Mouse (Mus musculus): ENCODE results near the gene Gldn. TPM values are rescaled to one million over a fixed set of nuclear protein-coding genes. Genes with fewer than 3 reads are reported as not detected.

Gene Gldn
- polyA plus RNA-seq (2015; fragmentation: Nextera tagmentation; extraction: Ambion mirVana) = 1.2 and 1.3 TPM in 2 replicates

DNA sequence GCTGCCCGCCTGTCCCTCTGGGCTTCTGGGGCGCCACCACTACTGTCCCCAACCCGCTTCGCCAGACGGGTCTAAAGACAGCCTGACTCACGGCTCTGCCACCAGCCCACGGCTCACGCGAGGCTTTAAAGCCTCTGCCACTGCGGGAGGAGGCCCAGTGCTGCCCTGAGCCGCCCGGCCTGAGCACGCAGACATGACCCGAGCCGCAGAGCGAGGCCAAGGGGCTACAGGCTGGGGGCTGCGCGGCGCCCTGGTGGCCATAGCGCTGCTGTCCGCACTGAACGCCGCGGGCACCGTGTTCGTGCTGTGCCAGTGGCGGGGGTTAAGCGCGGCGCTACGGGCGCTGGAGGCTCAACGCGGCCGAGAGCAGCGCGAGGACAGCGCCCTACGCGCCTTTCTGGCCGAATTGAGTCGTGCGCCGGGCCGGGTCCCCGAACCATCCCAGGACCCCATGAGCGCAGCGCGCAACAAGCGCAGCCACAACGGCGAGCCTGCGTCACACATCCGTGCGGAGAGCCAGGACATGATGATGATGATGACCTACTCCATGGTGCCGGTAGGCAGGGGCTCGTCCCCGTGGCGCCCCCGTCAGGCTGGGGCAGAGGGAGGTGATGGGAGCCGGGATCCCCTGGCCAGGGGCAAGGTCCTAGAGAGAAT is at the start of gene Gldn:
TSS of gene Gldn (plus strand) at position 156 of the 657 bp plus-strand sequence.
- WGBS = 2% methylated on average over 61 of the region's 61 CpGs
- peaks cover 23% of the 10 kb centered on the region for H3K27me3 ChIP-seq
- peak within 1 kb of the TSS; percentile 41 for H3K4me3 ChIP-seq (replicated peaks)
- H3K27ac ChIP-seq (replicated peaks) = no peak within 1 kb of the TSS
- ATAC-seq (ENCODE audit: insufficient number of reproducible peaks, low FRiP score, low TSS enrichment, low read depth) = peak; percentile 15; the same call in 1 of the 2 replicates
- H3K9ac ChIP-seq = no peak within 1 kb of the TSS
- no peaks in the 10 kb centered on the region for H3K9me3 ChIP-seq (replicated peaks)
- H3K36me3 ChIP-seq = no peaks in the 10 kb centered on the region
- H3K4me1 ChIP-seq = peaks cover 7% of the 10 kb centered on the region
- peak within 1 kb of the TSS; percentile 77 for H3K4me2 ChIP-seq (replicated peaks)

DNA sequence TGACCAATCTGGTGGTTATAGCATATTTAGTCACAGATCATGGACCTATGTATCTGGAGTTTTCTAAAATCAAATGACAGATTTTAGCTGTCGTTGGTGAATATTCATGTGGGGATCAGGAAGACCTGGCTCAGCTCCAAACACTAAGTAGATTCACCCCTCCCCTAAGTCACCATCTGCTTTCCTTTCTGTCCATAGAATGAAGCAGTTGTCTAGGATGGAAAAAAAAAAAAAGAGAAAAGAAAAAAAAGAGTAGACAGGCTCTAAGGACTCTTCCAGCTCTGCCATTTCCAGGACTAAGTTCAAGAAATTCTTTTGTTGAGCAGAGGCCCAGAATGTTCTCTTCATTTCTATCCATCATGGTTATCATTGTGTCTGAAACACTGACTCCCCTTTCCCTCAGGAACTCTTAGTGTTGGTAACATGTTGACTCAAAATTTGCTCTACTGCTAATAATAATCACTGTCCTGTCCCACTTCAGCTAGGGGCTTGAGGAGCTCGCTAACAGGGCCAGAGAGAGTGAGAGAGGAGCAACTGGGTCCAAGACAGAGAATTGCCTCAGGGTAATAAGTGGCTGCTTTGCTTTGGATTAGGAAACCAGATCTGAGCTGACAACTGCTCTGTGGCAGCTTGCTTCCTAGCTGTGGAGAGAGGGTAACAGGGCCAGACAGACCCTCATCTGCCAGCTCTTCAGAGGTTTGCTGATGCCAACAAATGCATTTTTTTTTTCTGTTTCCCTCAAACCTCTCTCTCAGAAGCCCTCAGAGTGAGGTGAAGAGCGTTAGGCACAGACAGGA is 41.2 kb upstream of the Gldn start:
- 41% methylated on average over 3 of the region's 3 CpGs for WGBS
- Histone ChIP-seq H3K4me2 (replicated peaks) (no peak overlapping the region), H3K4me1 (peaks cover 7% of the 10 kb centered on the region), H3K4me3 (replicated peaks) (no peak overlapping the region), H3K9me3 (replicated peaks) (no peaks in the 10 kb centered on the region), H3K27me3 (no peaks in the 10 kb centered on the region), H3K27ac (replicated peaks) (no peak overlapping the region), H3K9ac (no peak overlapping the region), H3K36me3 (no peaks in the 10 kb centered on the region)
- no peak for ATAC-seq (ENCODE audit: insufficient number of reproducible peaks, low FRiP score, low TSS enrichment, low read depth)

DNA sequence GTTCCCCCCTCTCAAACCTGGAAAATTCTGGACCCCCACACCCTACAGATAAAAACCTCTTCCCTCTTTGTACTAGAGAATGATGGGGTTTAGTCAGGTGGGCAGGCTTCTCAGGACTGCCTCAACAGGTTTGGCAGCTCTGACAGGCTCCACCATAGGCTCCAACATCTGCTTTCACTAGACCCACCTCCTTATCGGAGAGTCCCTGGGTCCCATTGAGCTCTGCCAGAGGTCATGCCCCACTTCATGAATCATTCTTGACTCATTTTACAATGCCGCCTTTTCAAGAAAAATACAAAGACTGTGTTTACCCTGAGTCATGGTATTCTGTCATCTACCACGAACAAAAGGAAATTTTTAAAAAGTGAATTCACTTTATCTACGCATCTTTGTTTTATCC is 21.5 kb upstream of the Gldn start:
- ATAC-seq (ENCODE audit: insufficient number of reproducible peaks, low FRiP score, low TSS enrichment, low read depth) = no peak
- no peaks in the 10 kb centered on the region for H3K4me1 ChIP-seq
- WGBS = 71% methylated on average over 4 of the region's 4 CpGs

DNA sequence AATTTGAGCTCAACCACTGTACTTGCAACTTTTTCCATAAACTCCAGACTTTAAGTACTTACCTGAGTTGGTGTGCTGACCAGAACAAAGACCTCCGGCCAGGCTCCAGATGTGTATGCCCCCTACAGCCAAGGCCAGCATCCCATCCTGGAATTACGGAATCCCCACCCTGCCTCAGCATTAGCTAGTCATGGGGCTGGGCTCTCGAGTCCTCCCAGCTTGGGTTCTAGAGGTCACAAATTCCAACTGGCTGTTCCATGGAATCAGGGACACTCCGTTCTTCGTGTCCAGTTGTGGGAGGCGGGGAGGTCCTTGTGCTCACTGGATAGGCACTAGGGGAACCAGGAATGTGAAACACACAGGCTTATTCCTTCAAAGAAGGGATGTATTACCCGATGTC is 18.3 kb upstream of the Gldn start, which contains the start of gene Cyp19a1:
TSS of gene Cyp19a1 (minus strand) at position 101 of the 400 bp plus-strand sequence.
- no peak within 1 kb of the TSS for H3K4me3 ChIP-seq (replicated peaks)
- H3K4me2 ChIP-seq (replicated peaks) = no peak within 1 kb of the TSS
- no peaks in the 10 kb centered on the region for H3K4me1 ChIP-seq
- no peaks in the 10 kb centered on the region for H3K9me3 ChIP-seq (replicated peaks)
- no peaks in the 10 kb centered on the region for H3K36me3 ChIP-seq
- no peak within 1 kb of the TSS for H3K9ac ChIP-seq
- ATAC-seq (ENCODE audit: insufficient number of reproducible peaks, low FRiP score, low TSS enrichment, low read depth) = no peak
- H3K27me3 ChIP-seq = no peaks in the 10 kb centered on the region
- H3K27ac ChIP-seq (replicated peaks) = no peak within 1 kb of the TSS
- WGBS = 92% methylated on average over 7 of the region's 7 CpGs

More for the DNA sequence above, 21.5 kb upstream of the Gldn start:
- Histone ChIP-seq H3K9me3 (replicated peaks) (no peaks in the 10 kb centered on the region), H3K27ac (replicated peaks) (no peak overlapping the region), H3K27me3 (no peaks in the 10 kb centered on the region), H3K9ac (no peak overlapping the region), H3K4me2 (replicated peaks) (no peak overlapping the region), H3K36me3 (no peaks in the 10 kb centered on the region), H3K4me3 (replicated peaks) (no peak overlapping the region)

GRCm38 (mm10) chr9:54269987-54270386 is 16.3 kb upstream of the Gldn start:
- Histone ChIP-seq H3K4me2 (replicated peaks) (no peak overlapping the region), H3K27ac (replicated peaks) (no peak overlapping the region), H3K4me3 (replicated peaks) (no peak overlapping the region), H3K4me1 (no peaks in the 10 kb centered on the region), H3K27me3 (no peaks in the 10 kb centered on the region), H3K9ac (no peak overlapping the region), H3K36me3 (no peaks in the 10 kb centered on the region), H3K9me3 (replicated peaks) (no peaks in the 10 kb centered on the region)
- ATAC-seq (ENCODE audit: insufficient number of reproducible peaks, low FRiP score, low TSS enrichment, low read depth) = no peak
- 71% methylated on average over 6 of the region's 6 CpGs for WGBS

- no peaks in the 10 kb centered on the region for H3K36me3 ChIP-seq
- 35% methylated on average over 5 of the region's 5 CpGs for WGBS
- no peaks in the 10 kb centered on the region for H3K4me1 ChIP-seq
- H3K9me3 ChIP-seq (replicated peaks) = no peaks in the 10 kb centered on the region
- no peak overlapping the region for H3K4me2 ChIP-seq (replicated peaks)
- no peak overlapping the region for H3K9ac ChIP-seq
- ATAC-seq (ENCODE audit: insufficient number of reproducible peaks, low FRiP score, low TSS enrichment, low read depth) = no peak
- H3K27me3 ChIP-seq = no peaks in the 10 kb centered on the region
- no peak overlapping the region for H3K27ac ChIP-seq (replicated peaks)
- no peak overlapping the region for H3K4me3 ChIP-seq (replicated peaks)
Observed at GRCm38 (mm10) chr9:54270889-54271288, 15.4 kb upstream of the Gldn start.

GRCm38 (mm10) chr9:54275283-54275682 is 11.0 kb upstream of the Gldn start:
- Histone ChIP-seq H3K9ac (no peak overlapping the region), H3K4me3 (replicated peaks) (no peak overlapping the region), H3K4me2 (replicated peaks) (no peak overlapping the region), H3K36me3 (no peaks in the 10 kb centered on the region), H3K27me3 (no peaks in the 10 kb centered on the region), H3K9me3 (replicated peaks) (no peaks in the 10 kb centered on the region), H3K27ac (replicated peaks) (no peak overlapping the region), H3K4me1 (no peaks in the 10 kb centered on the region)
- 71% methylated on average over 4 of the region's 4 CpGs for WGBS
- no peak for ATAC-seq (ENCODE audit: insufficient number of reproducible peaks, low FRiP score, low TSS enrichment, low read depth)

- Histone ChIP-seq H3K4me2 (replicated peaks) (no peak overlapping the region), H3K4me3 (replicated peaks) (no peak overlapping the region), H3K9ac (no peak overlapping the region), H3K36me3 (no peaks in the 10 kb centered on the region), H3K4me1 (no peaks in the 10 kb centered on the region), H3K9me3 (replicated peaks) (no peaks in the 10 kb centered on the region), H3K27me3 (no peaks in the 10 kb centered on the region), H3K27ac (replicated peaks) (no peak overlapping the region)
- ATAC-seq (ENCODE audit: insufficient number of reproducible peaks, low FRiP score, low TSS enrichment, low read depth) = no peak; the same call in 1 of the 2 replicates
- WGBS = 81% methylated on average over 12 of the region's 12 CpGs
Observed at GRCm38 (mm10) chr9:54279046-54279589, 7.2 kb upstream of the Gldn start.

DNA sequence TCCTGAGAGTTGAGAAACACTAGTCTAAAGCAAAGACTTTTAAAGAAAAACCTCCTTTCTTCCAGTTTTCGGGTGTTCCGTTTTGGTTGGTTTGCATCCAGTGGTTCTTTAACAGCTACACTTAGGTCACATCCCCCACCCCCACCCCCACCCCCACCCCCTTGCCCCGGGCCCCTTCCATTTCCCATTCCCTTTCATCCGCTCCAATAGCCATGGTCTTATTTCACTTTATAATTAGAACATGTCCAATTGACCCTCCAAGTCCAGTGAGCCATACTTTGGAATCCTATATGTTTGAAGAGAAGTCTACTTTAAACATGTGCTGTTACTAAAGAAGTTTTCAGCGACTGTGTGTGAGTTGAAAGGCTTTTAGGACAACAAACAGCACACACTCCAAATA is 1.5 kb downstream of the Gldn start:
- no peak overlapping the region for H3K27ac ChIP-seq (replicated peaks)
- ATAC-seq (ENCODE audit: insufficient number of reproducible peaks, low FRiP score, low TSS enrichment, low read depth) = no peak
- no peak overlapping the region for H3K4me3 ChIP-seq (replicated peaks)
- H3K36me3 ChIP-seq = no peaks in the 10 kb centered on the region
- no peaks in the 10 kb centered on the region for H3K9me3 ChIP-seq (replicated peaks)
- peaks cover 23% of the 10 kb centered on the region for H3K27me3 ChIP-seq
- H3K4me1 ChIP-seq = peaks cover 7% of the 10 kb centered on the region
- WGBS = 40% methylated on average over 5 of the region's 5 CpGs
- no peak overlapping the region for H3K4me2 ChIP-seq (replicated peaks)
- H3K9ac ChIP-seq = no peak overlapping the region

DNA sequence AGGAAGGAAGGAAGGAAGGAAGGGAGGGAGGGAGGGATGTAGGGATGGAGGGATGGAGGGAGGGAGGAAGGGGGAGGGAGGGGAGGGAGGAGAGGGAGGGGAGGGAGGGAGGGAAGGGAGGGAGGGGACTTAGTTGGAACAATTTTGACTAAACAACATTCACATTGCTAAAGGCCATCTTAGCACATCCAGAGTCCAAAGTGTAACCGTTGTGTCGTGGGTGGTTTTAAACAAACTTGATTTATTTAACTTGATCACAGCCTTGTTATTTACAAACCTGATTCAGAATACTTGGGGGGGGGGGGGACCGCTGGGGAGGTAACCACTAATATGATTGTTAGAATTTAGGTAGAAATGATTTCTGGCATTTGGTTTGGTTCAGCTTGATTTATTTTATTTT is 13.1 kb downstream of the Gldn start:
- Histone ChIP-seq H3K4me2 (replicated peaks) (no peak overlapping the region), H3K36me3 (no peaks in the 10 kb centered on the region), H3K27ac (replicated peaks) (no peak overlapping the region)

GRCm38 (mm10) chr9:54299792-54300191 is 13.5 kb downstream of the Gldn start:
- Histone ChIP-seq H3K27ac (replicated peaks) (no peak overlapping the region), H3K36me3 (no peaks in the 10 kb centered on the region), H3K9ac (no peak overlapping the region), H3K4me1 (no peaks in the 10 kb centered on the region), H3K4me2 (replicated peaks) (no peak overlapping the region), H3K27me3 (no peaks in the 10 kb centered on the region), H3K4me3 (replicated peaks) (no peak overlapping the region), H3K9me3 (replicated peaks) (no peaks in the 10 kb centered on the region)
- ATAC-seq (ENCODE audit: insufficient number of reproducible peaks, low FRiP score, low TSS enrichment, low read depth) = no peak; the same call in 1 of the 2 replicates

More for the DNA sequence above, 13.1 kb downstream of the Gldn start:
- no peaks in the 10 kb centered on the region for H3K9me3 ChIP-seq (replicated peaks)
- H3K9ac ChIP-seq = no peak overlapping the region
- H3K4me1 ChIP-seq = no peaks in the 10 kb centered on the region
- ATAC-seq (ENCODE audit: insufficient number of reproducible peaks, low FRiP score, low TSS enrichment, low read depth) = no peak
- no peaks in the 10 kb centered on the region for H3K27me3 ChIP-seq
- H3K4me3 ChIP-seq (replicated peaks) = no peak overlapping the region
- WGBS = 66% methylated on average over 3 of the region's 3 CpGs

Data from embryonic facial prominence, embryonic 15.5 days (tissue).